Mouse (Mus musculus) brown adipose tissue, adult 24 weeks (tissue): ENCODE measurements at regions not wholly inside any gene's neighbourhood (a gene's known extent, or its start where the extent isn't known, plus 50 kb on each side); places are given as distances from the start of the nearest gene placed in this dataset.

Source experiments
- H3K27ac ChIP-seq: fragments of 200-500 bp; replicated peaks from 2 replicates; pipeline ENCODE4 v1.5.1; 2012; ENCODE audit warnings: low read depth, mild to moderate bottlenecking, low read length
- H3K4me1 ChIP-seq: fragments of 200-500 bp; 2 replicates; pipeline ENCODE4 v1.6.1; 2012; ENCODE audit warnings: low read length, mixed read lengths; ENCODE audit not compliant: control insufficient read depth, insufficient read depth, insufficient read length
- H3K4me3 ChIP-seq: fragments of 200-500 bp; 2 replicates; pipeline ENCODE4 v1.5.1; 2012; ENCODE audit warnings: low read depth, mild to moderate bottlenecking, low read length, moderate library complexity; ENCODE audit not compliant: insufficient read depth

- no peak overlapping the region for H3K27ac ChIP-seq
- H3K4me3 ChIP-seq, result no peak overlapping the region
- H3K4me1 ChIP-seq, result no peaks in the 10 kb centered on the region
These were observed 612.5 kb upstream of the Intu start for GRCm38 (mm10) chr3:39918601-39919000.

GRCm38 (mm10) chr3:39925436-39925835 is 605.6 kb upstream of the Intu start:
- Histone ChIP-seq H3K4me1 (no peaks in the 10 kb centered on the region), H3K27ac (no peak overlapping the region), H3K4me3 (no peak overlapping the region)

- H3K27ac ChIP-seq, result no peak overlapping the region
- H3K4me1 ChIP-seq, result no peaks in the 10 kb centered on the region
- no peak overlapping the region for H3K4me3 ChIP-seq
These were observed 602.7 kb upstream of the Intu start for GRCm38 (mm10) chr3:39928421-39928820.

- no peaks in the 10 kb centered on the region for H3K4me1 ChIP-seq
- H3K27ac ChIP-seq, result no peak overlapping the region
- no peak overlapping the region for H3K4me3 ChIP-seq
These were observed 597.7 kb upstream of the Intu start for GRCm38 (mm10) chr3:39933372-39933771.

GRCm38 (mm10) chr3:39937719-39938278 is 593.3 kb upstream of the Intu start:
- H3K27ac ChIP-seq, result no peak overlapping the region
- H3K4me1 ChIP-seq, result no peaks in the 10 kb centered on the region
- H3K4me3 ChIP-seq, result no peak overlapping the region

GRCm38 (mm10) chr3:39944581-39944980 is 586.5 kb upstream of the Intu start:
- Histone ChIP-seq H3K27ac (no peak overlapping the region), H3K4me3 (no peak overlapping the region), H3K4me1 (no peaks in the 10 kb centered on the region)

- no peak overlapping the region for H3K27ac ChIP-seq
- no peaks in the 10 kb centered on the region for H3K4me1 ChIP-seq
- no peak overlapping the region for H3K4me3 ChIP-seq
These were observed 579.0 kb upstream of the Intu start for GRCm38 (mm10) chr3:39952103-39952502.

GRCm38 (mm10) chr3:39952556-39952955 is 578.5 kb upstream of the Intu start:
- Histone ChIP-seq H3K27ac (no peak overlapping the region), H3K4me3 (no peak overlapping the region), H3K4me1 (no peaks in the 10 kb centered on the region)

- Histone ChIP-seq H3K27ac (no peak overlapping the region), H3K4me1 (no peaks in the 10 kb centered on the region), H3K4me3 (no peak overlapping the region)
These were observed 569.0 kb upstream of the Intu start for GRCm38 (mm10) chr3:39961836-39962640.

- no peak overlapping the region for H3K4me3 ChIP-seq
- H3K27ac ChIP-seq, result no peak overlapping the region
- H3K4me1 ChIP-seq, result no peaks in the 10 kb centered on the region
These were observed 565.7 kb upstream of the Intu start for GRCm38 (mm10) chr3:39965431-39965830.

- no peak overlapping the region for H3K27ac ChIP-seq
- H3K4me3 ChIP-seq, result no peak overlapping the region
- H3K4me1 ChIP-seq, result no peaks in the 10 kb centered on the region
These were observed 564.7 kb upstream of the Intu start for GRCm38 (mm10) chr3:39966390-39966789.

GRCm38 (mm10) chr3:39976937-39977336 is 554.1 kb upstream of the Intu start:
- Histone ChIP-seq H3K4me1 (no peaks in the 10 kb centered on the region), H3K27ac (no peak overlapping the region), H3K4me3 (no peak overlapping the region)

- H3K27ac ChIP-seq, result no peak overlapping the region
These were observed 552.0 kb upstream of the Intu start for GRCm38 (mm10) chr3:39978916-39979679.

GRCm38 (mm10) chr3:39982656-39983055 is 548.4 kb upstream of the Intu start:
- no peaks in the 10 kb centered on the region for H3K4me1 ChIP-seq
- no peak overlapping the region for H3K27ac ChIP-seq
- no peak overlapping the region for H3K4me3 ChIP-seq

More at GRCm38 (mm10) chr3:39978916-39979679, 552.0 kb upstream of the Intu start:
- Histone ChIP-seq H3K4me3 (no peak overlapping the region), H3K4me1 (no peaks in the 10 kb centered on the region)

GRCm38 (mm10) chr3:39987710-39988109 is 543.4 kb upstream of the Intu start:
- no peak overlapping the region for H3K27ac ChIP-seq
- H3K4me1 ChIP-seq, result no peaks in the 10 kb centered on the region
- H3K4me3 ChIP-seq, result no peak overlapping the region
